Mouse (Mus musculus) spleen, adult 2 months (tissue): ENCODE data around the gene Casp12.

Source experiments
- CTCF ChIP-seq: fragments of 200-500 bp; IDR thresholded peaks from 2 replicates; pipeline ENCODE4 v1.5.1; 2011; ENCODE audit warnings: mild to moderate bottlenecking, inconsistent platforms; ENCODE audit not compliant: insufficient read depth, insufficient read length, insufficient replicate concordance; ENCODE audit errors: extremely low read depth
- POLR2A ChIP-seq: fragments of 200-500 bp; IDR thresholded peaks from 2 replicates; pipeline ENCODE4 v1.6.1; 2011; ENCODE audit warnings: low read depth, low read length, inconsistent platforms

GRCm38 (mm10) chr9:5356801-5357200 is 11.6 kb downstream of the Casp12 start:
- TF ChIP-seq CTCF (no peak), POLR2A (no peak)
